Mouse (Mus musculus) forebrain, embryonic 10.5 days (tissue): ENCODE results near the gene Nova1. TPM values are rescaled to one million over a fixed set of nuclear protein-coding genes. Genes with fewer than 3 reads are reported as not detected.

Experiments
- DNase-seq: peaks from one replicate; pipeline ENCODE4 v3.0.0-alpha.2; 2017; ENCODE audit warnings: low spot score; ENCODE audit errors: extremely low spot score
- H3K27ac ChIP-seq: fragments of 300-500 bp; sonication (generic); 2 replicates; pipeline ENCODE4 v1.5.1; 2016; ENCODE audit warnings: mild to moderate bottlenecking
- H3K27me3 ChIP-seq: fragments of 300-500 bp; sonication (generic); 2 replicates; pipeline ENCODE4 v1.6.1; 2016; ENCODE audit warnings: mild to moderate bottlenecking; ENCODE audit not compliant: poor library complexity, severe bottlenecking
- H3K36me3 ChIP-seq: fragments of 300-500 bp; sonication (generic); replicated peaks from 2 replicates; pipeline ENCODE4 v1.6.1; 2016; ENCODE audit warnings: mild to moderate bottlenecking, moderate library complexity
- H3K4me1 ChIP-seq: fragments of 300-500 bp; sonication (generic); 2 replicates; pipeline ENCODE4 v1.6.1; 2016
- H3K4me3 ChIP-seq: fragments of 300-500 bp; sonication (generic); 2 replicates; pipeline ENCODE4 v1.5.1; 2016; ENCODE audit warnings: mild to moderate bottlenecking, moderate library complexity
- H3K9me3 ChIP-seq: fragments of 300-500 bp; sonication (generic); 2 replicates; pipeline ENCODE4 v1.6.1; 2016; ENCODE audit warnings: mild to moderate bottlenecking, moderate library complexity
- WGBS: fragments of 180-500 bp; shearing (Covaris S2); methylation state at CpG from one replicate; pipeline ENCODE4 v1.1.7; 2016; 5-methylcytosine and 5-hydroxymethylcytosine counted together
- polyA plus RNA-seq: library from polyadenylated mRNA; unstranded; fragments of >200 nt; fragmentation: Nextera tagmentation; extraction: Ambion mirVana; gene quantifications from 2 replicates; pipeline ENCODE4 v1.2.1, GENCODE M21; 2016

The Nova1 gene
- 9.6 and 9.7 TPM in 2 replicates for polyA plus RNA-seq

- under 1% methylated on average over 55 of the region's 68 CpGs for WGBS
- H3K27ac ChIP-seq, result peak within 1 kb of the TSS; percentile 99
- peak; percentile 82 for DNase-seq
- H3K9me3 ChIP-seq, result no peaks in the 10 kb centered on the region
- peaks cover 25% of the 10 kb centered on the region for H3K4me1 ChIP-seq
- no peaks in the 10 kb centered on the region for H3K27me3 ChIP-seq
- no peaks in the 10 kb centered on the region for H3K36me3 ChIP-seq
- peak within 1 kb of the TSS; percentile 90 for H3K4me3 ChIP-seq
Observed at GRCm38 (mm10) chr12:46818856-46819347, at the start of gene Nova1. Gene Nova1 (minus strand): TSS chr12:46818929.

- Histone ChIP-seq H3K4me1 (peaks cover 25% of the 10 kb centered on the region), H3K36me3 (no peaks in the 10 kb centered on the region), H3K4me3 (peak overlapping the region; percentile 90), H3K27ac (peak overlapping the region; percentile 99), H3K27me3 (no peaks in the 10 kb centered on the region), H3K9me3 (no peaks in the 10 kb centered on the region)
- peak; percentile 96 for DNase-seq
- WGBS, result under 1% methylated on average over 57 of the region's 57 CpGs
Observed at GRCm38 (mm10) chr12:46819348-46820022, 756 bp upstream of the Nova1 start.

- Histone ChIP-seq H3K27me3 (no peaks in the 10 kb centered on the region), H3K27ac (peak overlapping the region; percentile 99), H3K9me3 (no peaks in the 10 kb centered on the region), H3K4me1 (peaks cover 25% of the 10 kb centered on the region), H3K4me3 (peak overlapping the region; percentile 90), H3K36me3 (no peaks in the 10 kb centered on the region)
- DNase-seq, result peak; percentile 64
- WGBS, result under 1% methylated on average over 59 of the region's 61 CpGs
Observed at GRCm38 (mm10) chr12:46818021-46818855, 491 bp downstream of the Nova1 start.

GRCm38 (mm10) chr12:46817211-46817803, 1.4 kb downstream of the Nova1 start:
- H3K4me3 ChIP-seq, result peak overlapping the region; percentile 90
- peaks cover 25% of the 10 kb centered on the region for H3K4me1 ChIP-seq
- no peaks in the 10 kb centered on the region for H3K36me3 ChIP-seq
- H3K27ac ChIP-seq, result peak overlapping the region; percentile 99
- no peaks in the 10 kb centered on the region for H3K9me3 ChIP-seq
- WGBS, result 8% methylated on average over 14 of the region's 14 CpGs
- no peaks in the 10 kb centered on the region for H3K27me3 ChIP-seq
- no peak for DNase-seq

- 42% methylated on average over 3 of the region's 3 CpGs for WGBS
- no peak for DNase-seq
- Histone ChIP-seq H3K27ac (peak overlapping the region; percentile 99; the same call in 1 of the 2 replicates), H3K9me3 (no peaks in the 10 kb centered on the region), H3K36me3 (no peaks in the 10 kb centered on the region; the same call in 1 of the 2 replicates), H3K27me3 (no peaks in the 10 kb centered on the region), H3K4me1 (peaks cover 25% of the 10 kb centered on the region), H3K4me3 (peak overlapping the region; percentile 90)
Observed at GRCm38 (mm10) chr12:46816291-46816690, 2.4 kb downstream of the Nova1 start.

- H3K27ac ChIP-seq, result peak overlapping the region; percentile 62; the same call in 1 of the 2 replicates
- H3K36me3 ChIP-seq, result no peaks in the 10 kb centered on the region; the same call in 1 of the 2 replicates
- no peak for DNase-seq
- H3K27me3 ChIP-seq, result no peaks in the 10 kb centered on the region
- peaks cover 25% of the 10 kb centered on the region for H3K4me1 ChIP-seq
- no peaks in the 10 kb centered on the region for H3K9me3 ChIP-seq
- 80% methylated on average over 5 of the region's 5 CpGs for whole genome bisulfite sequencing
- H3K4me3 ChIP-seq, result peak overlapping the region; percentile 90
Observed at GRCm38 (mm10) chr12:46815697-46816096, 3.0 kb downstream of the Nova1 start.

GRCm38 (mm10) chr12:46814820-46815219, 3.9 kb downstream of the Nova1 start:
- peaks cover 20% of the 10 kb centered on the region for H3K4me1 ChIP-seq
- no peaks in the 10 kb centered on the region; the same call in 1 of the 2 replicates for H3K36me3 ChIP-seq

GRCm38 (mm10) chr12:46801311-46801710, 17.4 kb downstream of the Nova1 start:
- WGBS, result 92% methylated on average over 1 of the region's 1 CpGs
- H3K27ac ChIP-seq, result no peak overlapping the region
- H3K4me3 ChIP-seq, result no peak overlapping the region
- H3K36me3 ChIP-seq, result peaks cover 10% of the 10 kb centered on the region
- DNase-seq, result no peak
- H3K27me3 ChIP-seq, result no peaks in the 10 kb centered on the region
- no peaks in the 10 kb centered on the region for H3K4me1 ChIP-seq
- no peaks in the 10 kb centered on the region for H3K9me3 ChIP-seq

More at GRCm38 (mm10) chr12:46814820-46815219, 3.9 kb downstream of the Nova1 start:
- Histone ChIP-seq H3K27me3 (no peaks in the 10 kb centered on the region), H3K4me3 (no peak overlapping the region), H3K9me3 (no peaks in the 10 kb centered on the region), H3K27ac (no peak overlapping the region)
- WGBS, result 88% methylated on average over 4 of the region's 4 CpGs
- DNase-seq, result no peak

- WGBS, result 62% methylated on average over 8 of the region's 8 CpGs
- Histone ChIP-seq H3K4me3 (no peak overlapping the region), H3K9me3 (no peaks in the 10 kb centered on the region), H3K27me3 (no peaks in the 10 kb centered on the region), H3K36me3 (no peaks in the 10 kb centered on the region), H3K4me1 (peaks cover 16% of the 10 kb centered on the region), H3K27ac (no peak overlapping the region)
- no peak for DNase-seq
Observed at GRCm38 (mm10) chr12:46782301-46783280, 36.1 kb downstream of the Nova1 start.

- Histone ChIP-seq H3K36me3 (no peaks in the 10 kb centered on the region), H3K27ac (no peak overlapping the region), H3K4me3 (no peak overlapping the region), H3K9me3 (no peaks in the 10 kb centered on the region), H3K27me3 (no peaks in the 10 kb centered on the region), H3K4me1 (peaks cover 16% of the 10 kb centered on the region)
- no peak for DNase-seq
Observed at GRCm38 (mm10) chr12:46781481-46781880, 37.2 kb downstream of the Nova1 start.

- DNase-seq, result no peak
- Histone ChIP-seq H3K27ac (no peak overlapping the region), H3K36me3 (no peaks in the 10 kb centered on the region), H3K9me3 (no peaks in the 10 kb centered on the region), H3K4me3 (no peak overlapping the region), H3K4me1 (peaks cover 16% of the 10 kb centered on the region), H3K27me3 (no peaks in the 10 kb centered on the region)
- 84% methylated on average over 2 of the region's 2 CpGs for WGBS
Observed at GRCm38 (mm10) chr12:46780983-46781382, 37.7 kb downstream of the Nova1 start.
